Mouse (Mus musculus): ENCODE measurements at regions not wholly inside any gene's neighbourhood (a gene's known extent, or its start where the extent isn't known, plus 50 kb on each side); places are given as distances from the start of the nearest gene placed in this dataset.

GRCm38 (mm10) chr5:119153086-119153485, 517.4 kb upstream of the Tbx3 start:
- Histone ChIP-seq H3K27ac (replicated peaks; ENCODE audit: low read depth, low read length) (no peak overlapping the region), H3K4me2 (ENCODE audit: low read depth, low read length) (no peak overlapping the region), H3K36me3 (ENCODE audit: control insufficient read depth, insufficient read depth, low read length) (no peaks in the 10 kb centered on the region), H3K27me3 (replicated peaks; ENCODE audit: control insufficient read depth, insufficient read depth, low read length) (peaks cover 4% of the 10 kb centered on the region; the same call in 1 of the 2 replicates), H3K9ac (ENCODE audit: low read depth, low read length) (no peak overlapping the region), H3K9me3 (ENCODE audit: control insufficient read depth, low read length) (peaks cover 13% of the 10 kb centered on the region), H3K4me3 (ENCODE audit: low read depth, low read length) (no peak overlapping the region), H3K4me1 (ENCODE audit: control insufficient read depth, insufficient read depth, low read length) (0 out of 2 replicates have a peak, but pooled peaks cover 2% of the 10 kb centered on the region)
- DNase-seq (ENCODE audit: low spot score): no peak
- no peak for ATAC-seq (ENCODE audit: low read depth)
- WGBS: 92% methylated on average over 5 of the region's 5 CpGs

- ATAC-seq (ENCODE audit: low read depth) (no peak), DNase-seq (ENCODE audit: low spot score) (no peak)
- Histone ChIP-seq H3K36me3 (ENCODE audit: control insufficient read depth, insufficient read depth, low read length) (no peaks in the 10 kb centered on the region), H3K4me2 (ENCODE audit: low read depth, low read length) (no peak overlapping the region), H3K27me3 (replicated peaks; ENCODE audit: control insufficient read depth, insufficient read depth, low read length) (no peaks in the 10 kb centered on the region; the same call in 1 of the 2 replicates), H3K27ac (replicated peaks; ENCODE audit: low read depth, low read length) (no peak overlapping the region), H3K4me1 (ENCODE audit: control insufficient read depth, insufficient read depth, low read length) (no peaks in the 10 kb centered on the region), H3K9me3 (ENCODE audit: control insufficient read depth, low read length) (peaks cover 13% of the 10 kb centered on the region), H3K4me3 (ENCODE audit: low read depth, low read length) (no peak overlapping the region), H3K9ac (ENCODE audit: low read depth, low read length) (no peak overlapping the region)
- 76% methylated on average over 6 of the region's 6 CpGs for WGBS
Observed at GRCm38 (mm10) chr5:119156638-119157037, 513.8 kb upstream of the Tbx3 start.

- H3K4me3 ChIP-seq (ENCODE audit: low read depth, low read length): no peak overlapping the region
- no peak overlapping the region for H3K4me2 ChIP-seq (ENCODE audit: low read depth, low read length)
- no peak overlapping the region for H3K9ac ChIP-seq (ENCODE audit: low read depth, low read length)
- DNase-seq (ENCODE audit: low spot score): no peak
- H3K27me3 ChIP-seq (replicated peaks; ENCODE audit: control insufficient read depth, insufficient read depth, low read length): no peaks in the 10 kb centered on the region; the same call in 1 of the 2 replicates
- H3K27ac ChIP-seq (replicated peaks; ENCODE audit: low read depth, low read length): no peak overlapping the region
- no peaks in the 10 kb centered on the region for H3K4me1 ChIP-seq (ENCODE audit: control insufficient read depth, insufficient read depth, low read length)
- peaks cover 13% of the 10 kb centered on the region for H3K9me3 ChIP-seq (ENCODE audit: control insufficient read depth, low read length)
- WGBS: 81% methylated on average over 4 of the region's 4 CpGs
- no peaks in the 10 kb centered on the region for H3K36me3 ChIP-seq (ENCODE audit: control insufficient read depth, insufficient read depth, low read length)
- no peak for ATAC-seq (ENCODE audit: low read depth)
Observed at GRCm38 (mm10) chr5:119158171-119158570, 512.3 kb upstream of the Tbx3 start.

- Histone ChIP-seq H3K27ac (replicated peaks; ENCODE audit: low read depth, low read length) (no peak overlapping the region), H3K36me3 (ENCODE audit: control insufficient read depth, insufficient read depth, low read length) (no peaks in the 10 kb centered on the region), H3K9me3 (ENCODE audit: control insufficient read depth, low read length) (no peaks in the 10 kb centered on the region), H3K4me2 (ENCODE audit: low read depth, low read length) (no peak overlapping the region), H3K27me3 (replicated peaks; ENCODE audit: control insufficient read depth, insufficient read depth, low read length) (no peaks in the 10 kb centered on the region; the same call in 1 of the 2 replicates), H3K4me3 (ENCODE audit: low read depth, low read length) (no peak overlapping the region), H3K9ac (ENCODE audit: low read depth, low read length) (no peak overlapping the region), H3K4me1 (ENCODE audit: control insufficient read depth, insufficient read depth, low read length) (no peaks in the 10 kb centered on the region)
- 88% methylated on average over 13 of the region's 13 CpGs for WGBS
- DNase-seq (ENCODE audit: low spot score) (peak; percentile 41), ATAC-seq (ENCODE audit: low read depth) (no peak)
Observed at GRCm38 (mm10) chr5:119162132-119162675, 508.3 kb upstream of the Tbx3 start.

- ATAC-seq (ENCODE audit: low read depth) (peak; percentile 85), DNase-seq (ENCODE audit: low spot score) (peak; percentile 91)
- Histone ChIP-seq H3K4me2 (ENCODE audit: low read depth, low read length) (peak overlapping the region; percentile 7; the same call in 1 of the 2 replicates), H3K4me3 (ENCODE audit: low read depth, low read length) (no peak overlapping the region), H3K9ac (ENCODE audit: low read depth, low read length) (no peak overlapping the region), H3K9me3 (ENCODE audit: control insufficient read depth, low read length) (no peaks in the 10 kb centered on the region), H3K36me3 (ENCODE audit: control insufficient read depth, insufficient read depth, low read length) (no peaks in the 10 kb centered on the region), H3K27ac (replicated peaks; ENCODE audit: low read depth, low read length) (no peak overlapping the region; the same call in 1 of the 2 replicates), H3K27me3 (replicated peaks; ENCODE audit: control insufficient read depth, insufficient read depth, low read length) (no peaks in the 10 kb centered on the region), H3K4me1 (ENCODE audit: control insufficient read depth, insufficient read depth, low read length) (no peaks in the 10 kb centered on the region)
- 56% methylated on average over 17 of the region's 17 CpGs for WGBS
Observed at GRCm38 (mm10) chr5:119167718-119168117, 502.8 kb upstream of the Tbx3 start.

GRCm38 (mm10) chr5:119169274-119169673, 501.2 kb upstream of the Tbx3 start:
- WGBS: 86% methylated on average over 6 of the region's 7 CpGs
- Histone ChIP-seq H3K9me3 (ENCODE audit: control insufficient read depth, low read length) (no peaks in the 10 kb centered on the region), H3K9ac (ENCODE audit: low read depth, low read length) (no peak overlapping the region), H3K27me3 (replicated peaks; ENCODE audit: control insufficient read depth, insufficient read depth, low read length) (no peaks in the 10 kb centered on the region), H3K36me3 (ENCODE audit: control insufficient read depth, insufficient read depth, low read length) (no peaks in the 10 kb centered on the region), H3K27ac (replicated peaks; ENCODE audit: low read depth, low read length) (no peak overlapping the region), H3K4me1 (ENCODE audit: control insufficient read depth, insufficient read depth, low read length) (no peaks in the 10 kb centered on the region), H3K4me2 (ENCODE audit: low read depth, low read length) (no peak overlapping the region), H3K4me3 (ENCODE audit: low read depth, low read length) (no peak overlapping the region)
- DNase-seq (ENCODE audit: low spot score) (no peak), ATAC-seq (ENCODE audit: low read depth) (no peak)

GRCm38 (mm10) chr5:119171626-119172025, 498.8 kb upstream of the Tbx3 start:
- WGBS: 50% methylated on average over 1 of the region's 1 CpGs

GRCm38 (mm10) chr5:119178805-119179204, 491.7 kb upstream of the Tbx3 start:
- no peak for ATAC-seq (ENCODE audit: low read depth)
- no peaks in the 10 kb centered on the region for H3K36me3 ChIP-seq (ENCODE audit: control insufficient read depth, insufficient read depth, low read length)
- H3K27ac ChIP-seq (replicated peaks; ENCODE audit: low read depth, low read length): no peak overlapping the region
- H3K4me1 ChIP-seq (ENCODE audit: control insufficient read depth, insufficient read depth, low read length): no peaks in the 10 kb centered on the region
- H3K4me2 ChIP-seq (ENCODE audit: low read depth, low read length): no peak overlapping the region
- 69% methylated on average over 9 of the region's 9 CpGs for WGBS
- no peak for DNase-seq (ENCODE audit: low spot score)
- H3K9ac ChIP-seq (ENCODE audit: low read depth, low read length): no peak overlapping the region
- no peak overlapping the region for H3K4me3 ChIP-seq (ENCODE audit: low read depth, low read length)
- no peaks in the 10 kb centered on the region for H3K27me3 ChIP-seq (replicated peaks; ENCODE audit: control insufficient read depth, insufficient read depth, low read length)
- H3K9me3 ChIP-seq (ENCODE audit: control insufficient read depth, low read length): no peaks in the 10 kb centered on the region

More at GRCm38 (mm10) chr5:119171626-119172025, 498.8 kb upstream of the Tbx3 start:
- no peak for ATAC-seq (ENCODE audit: low read depth)
- no peaks in the 10 kb centered on the region for H3K4me1 ChIP-seq (ENCODE audit: control insufficient read depth, insufficient read depth, low read length)
- no peak overlapping the region for H3K27ac ChIP-seq (replicated peaks; ENCODE audit: low read depth, low read length)
- no peak overlapping the region for H3K4me3 ChIP-seq (ENCODE audit: low read depth, low read length)
- no peak overlapping the region for H3K4me2 ChIP-seq (ENCODE audit: low read depth, low read length)
- DNase-seq (ENCODE audit: low spot score): no peak
- no peak overlapping the region for H3K9ac ChIP-seq (ENCODE audit: low read depth, low read length)
- H3K9me3 ChIP-seq (ENCODE audit: control insufficient read depth, low read length): no peaks in the 10 kb centered on the region
- no peaks in the 10 kb centered on the region for H3K27me3 ChIP-seq (replicated peaks; ENCODE audit: control insufficient read depth, insufficient read depth, low read length)
- no peaks in the 10 kb centered on the region for H3K36me3 ChIP-seq (ENCODE audit: control insufficient read depth, insufficient read depth, low read length)

- Histone ChIP-seq H3K27ac (replicated peaks; ENCODE audit: low read depth, low read length) (no peak overlapping the region), H3K9ac (ENCODE audit: low read depth, low read length) (no peak overlapping the region)
Observed at GRCm38 (mm10) chr5:119183545-119184047, 486.9 kb upstream of the Tbx3 start.

More at GRCm38 (mm10) chr5:119183545-119184047, 486.9 kb upstream of the Tbx3 start:
- Histone ChIP-seq H3K27me3 (replicated peaks; ENCODE audit: control insufficient read depth, insufficient read depth, low read length) (no peaks in the 10 kb centered on the region), H3K4me1 (ENCODE audit: control insufficient read depth, insufficient read depth, low read length) (no peaks in the 10 kb centered on the region), H3K36me3 (ENCODE audit: control insufficient read depth, insufficient read depth, low read length) (no peaks in the 10 kb centered on the region), H3K4me2 (ENCODE audit: low read depth, low read length) (no peak overlapping the region), H3K4me3 (ENCODE audit: low read depth, low read length) (no peak overlapping the region), H3K9me3 (ENCODE audit: control insufficient read depth, low read length) (no peaks in the 10 kb centered on the region)
- DNase-seq (ENCODE audit: low spot score) (no peak), ATAC-seq (ENCODE audit: low read depth) (no peak)
- 52% methylated on average over 5 of the region's 5 CpGs for WGBS

Data from embryonic facial prominence, embryonic 14.5 days (tissue).